Mouse (Mus musculus) stomach, postnatal 0 days (tissue): ENCODE results near the gene Arel1. TPM values are rescaled to one million over a fixed set of nuclear protein-coding genes. Genes with fewer than 3 reads are reported as not detected.

Source experiments
- ATAC-seq: fragments of 200-750 bp; cut with Nextera tagmentation; 2 replicates; pipeline ENCODE4 v1.8.0; 2017; ENCODE audit not compliant: low FRiP score, low TSS enrichment
- DNase-seq: peaks from one replicate; pipeline ENCODE4 v3.0.0-alpha.2; 2016; ENCODE audit warnings: low spot score
- H3K27ac ChIP-seq: fragments of 300-500 bp; sonication (generic); replicated peaks from 2 replicates; pipeline ENCODE4 v1.5.1; 2014; ENCODE audit warnings: mild to moderate bottlenecking, control low read depth
- H3K27me3 ChIP-seq: fragments of 300-500 bp; sonication (generic); 2 replicates; pipeline ENCODE4 v1.6.1; 2014; ENCODE audit warnings: low read length; ENCODE audit not compliant: control insufficient read depth, insufficient read depth
- H3K36me3 ChIP-seq: fragments of 300-500 bp; sonication (generic); 2 replicates; pipeline ENCODE4 v1.6.1; 2014; ENCODE audit warnings: low read length, mixed read lengths; ENCODE audit not compliant: control insufficient read depth, insufficient read depth
- H3K4me1 ChIP-seq: fragments of 300-500 bp; sonication (generic); replicated peaks from 2 replicates; pipeline ENCODE4 v1.6.1; 2014; ENCODE audit warnings: antibody characterized with exemption; ENCODE audit not compliant: control insufficient read depth, insufficient read depth
- H3K4me2 ChIP-seq: fragments of 300-500 bp; sonication (generic); replicated peaks from 2 replicates; pipeline ENCODE4 v1.6.1; 2014; ENCODE audit warnings: low read depth, mild to moderate bottlenecking, control low read depth, moderate library complexity
- H3K4me3 ChIP-seq: fragments of 300-500 bp; sonication (generic); 2 replicates; pipeline ENCODE4 v1.5.1; 2014; ENCODE audit warnings: low read depth, low read length, control low read depth
- H3K9ac ChIP-seq: fragments of 300-500 bp; sonication (generic); 2 replicates; pipeline ENCODE4 v1.6.1; 2014; ENCODE audit warnings: mild to moderate bottlenecking, low read length, control low read depth, mixed read lengths
- H3K9me3 ChIP-seq: fragments of 300-500 bp; sonication (generic); 2 replicates; pipeline ENCODE4 v1.6.1; 2016; ENCODE audit warnings: low read length; ENCODE audit not compliant: control insufficient read depth
- CTCF ChIP-seq: IDR thresholded peaks from 2 replicates; pipeline ENCODE4 v1.5.1; 2016; ENCODE audit warnings: antibody characterized with exemption, low read depth, mild to moderate bottlenecking, moderate library complexity
- EP300 ChIP-seq: optimal IDR thresholded peaks from 2 replicates; pipeline ENCODE3; 2016; ENCODE audit warnings: antibody characterized with exemption
- WGBS: fragments of 180-500 bp; shearing (Covaris S2); extraction: QIAGEN DNeasy Blood & Tissue Kit; methylation state at CpG from one replicate; pipeline ENCODE4 v1.1.7; 2014; 5-methylcytosine and 5-hydroxymethylcytosine counted together
- polyA plus RNA-seq: library from polyadenylated mRNA; unstranded; fragments of >200 nt; fragmentation: Nextera tagmentation; extraction: Ambion mirVana; gene quantifications from 2 replicates; pipeline ENCODE4 v1.2.1, GENCODE M21; 2015

Gene Arel1
- polyA plus RNA-seq, 1 experiment from 2014 or later, result 4.8 TPM

GRCm38 (mm10) chr12:84918809-84919208 lies 51.9 kb downstream of the Arel1 start:
- H3K36me3 ChIP-seq, result peaks cover 6% of the 10 kb centered on the region
- H3K9ac ChIP-seq, result no peak overlapping the region
- no peak overlapping the region for H3K27ac ChIP-seq
- no peak for TF ChIP-seq CTCF
- no peak for TF ChIP-seq EP300
- no peaks in the 10 kb centered on the region for H3K27me3 ChIP-seq
- H3K4me2 ChIP-seq, result no peak overlapping the region
- no peak overlapping the region for H3K4me3 ChIP-seq
- ATAC-seq (no peak), DNase-seq (no peak)
- no peaks in the 10 kb centered on the region for H3K4me1 ChIP-seq
- H3K9me3 ChIP-seq, result no peaks in the 10 kb centered on the region
- 85% methylated on average over 6 of the region's 6 CpGs for WGBS

GRCm38 (mm10) chr12:84917799-84918198 lies 52.9 kb downstream of the Arel1 start:
- Histone ChIP-seq H3K4me3 (no peak overlapping the region), H3K4me2 (no peak overlapping the region), H3K27ac (no peak overlapping the region), H3K27me3 (no peaks in the 10 kb centered on the region), H3K9me3 (no peaks in the 10 kb centered on the region), H3K9ac (no peak overlapping the region), H3K4me1 (no peaks in the 10 kb centered on the region), H3K36me3 (peaks cover 6% of the 10 kb centered on the region)
- TF ChIP-seq EP300 (no peak), CTCF (no peak)
- WGBS, result 59% methylated on average over 3 of the region's 3 CpGs
- DNase-seq, result no peak
- no peak for ATAC-seq

GRCm38 (mm10) chr12:84914959-84915358 lies 55.7 kb downstream of the Arel1 start:
- Histone ChIP-seq H3K27me3 (no peaks in the 10 kb centered on the region), H3K4me3 (no peak overlapping the region), H3K9me3 (no peaks in the 10 kb centered on the region), H3K4me2 (no peak overlapping the region), H3K4me1 (no peaks in the 10 kb centered on the region), H3K36me3 (peaks cover 2% of the 10 kb centered on the region; the same call in 1 of the 2 replicates), H3K27ac (no peak overlapping the region), H3K9ac (no peak overlapping the region)
- ATAC-seq (no peak), DNase-seq (no peak)
- no peak for TF ChIP-seq CTCF
- no peak for TF ChIP-seq EP300
- 85% methylated on average over 5 of the region's 5 CpGs for WGBS

GRCm38 (mm10) chr12:84912652-84913104 lies 58.0 kb downstream of the Arel1 start:
- peak; percentile 38; the same call in 1 of the 2 replicates for ATAC-seq
- Histone ChIP-seq H3K9me3 (no peaks in the 10 kb centered on the region), H3K36me3 (no peaks in the 10 kb centered on the region), H3K4me2 (no peak overlapping the region), H3K9ac (no peak overlapping the region), H3K27ac (0 out of 2 replicates have a peak overlapping the region, but pooled peaks have one; percentile 13), H3K4me3 (no peak overlapping the region), H3K27me3 (no peaks in the 10 kb centered on the region), H3K4me1 (no peaks in the 10 kb centered on the region)
- no peak for TF ChIP-seq EP300
- TF ChIP-seq CTCF, result no peak
- DNase-seq, result no peak
- WGBS, result 52% methylated on average over 4 of the region's 4 CpGs

GRCm38 (mm10) chr12:84911640-84912039 lies 59.1 kb downstream of the Arel1 start:
- 81% methylated on average over 2 of the region's 2 CpGs for WGBS
- DNase-seq, result no peak
- no peak overlapping the region for H3K27ac ChIP-seq
- ATAC-seq, result no peak
- no peak overlapping the region for H3K9ac ChIP-seq
- no peaks in the 10 kb centered on the region for H3K4me1 ChIP-seq
- no peaks in the 10 kb centered on the region for H3K27me3 ChIP-seq
- TF ChIP-seq EP300 (no peak), CTCF (no peak)
- H3K4me3 ChIP-seq, result no peak overlapping the region
- no peaks in the 10 kb centered on the region for H3K9me3 ChIP-seq
- H3K4me2 ChIP-seq, result no peak overlapping the region
- no peaks in the 10 kb centered on the region for H3K36me3 ChIP-seq

GRCm38 (mm10) chr12:84910066-84910465 lies 60.6 kb downstream of the Arel1 start:
- Histone ChIP-seq H3K4me1 (no peaks in the 10 kb centered on the region), H3K4me2 (no peak overlapping the region), H3K27me3 (no peaks in the 10 kb centered on the region), H3K36me3 (no peaks in the 10 kb centered on the region), H3K9me3 (no peaks in the 10 kb centered on the region), H3K4me3 (no peak overlapping the region), H3K9ac (no peak overlapping the region), H3K27ac (no peak overlapping the region)
- TF ChIP-seq EP300 (no peak), CTCF (no peak)
- 93% methylated on average over 4 of the region's 4 CpGs for WGBS
- ATAC-seq (no peak), DNase-seq (no peak)
